Mouse (Mus musculus) neural tube, embryonic 13.5 days (tissue): ENCODE measurements around the gene Ppp1r18. TPM values are rescaled to one million over a fixed set of nuclear protein-coding genes. Genes with fewer than 3 reads are reported as not detected.
"Not testable (repeated sequence)": the region's sequence is repeated elsewhere in the genome, so short reads cannot be mapped to it uniquely, and the experiment has no call there.

ENCODE experiments used
- ATAC-seq: fragments of 200-750 bp; cut with Nextera tagmentation; 2 replicates; pipeline ENCODE4 v1.8.0; 2017; ENCODE audit warnings: low read depth, mild to moderate bottlenecking, moderate TSS enrichment, moderate library complexity
- H3K27ac ChIP-seq: fragments of 300-500 bp; sonication (generic); replicated peaks from 2 replicates; pipeline ENCODE4 v1.5.1; 2015; ENCODE audit warnings: moderate library complexity, mild to moderate bottlenecking, inconsistent platforms
- H3K27me3 ChIP-seq: fragments of 300-500 bp; sonication (generic); 2 replicates; pipeline ENCODE4 v1.6.1; 2015; ENCODE audit warnings: mild to moderate bottlenecking, inconsistent platforms
- H3K36me3 ChIP-seq: fragments of 300-500 bp; sonication (generic); 2 replicates; pipeline ENCODE4 v1.6.1; 2015; ENCODE audit warnings: mild to moderate bottlenecking, inconsistent platforms
- H3K4me1 ChIP-seq: fragments of 300-500 bp; sonication (generic); replicated peaks from 2 replicates; pipeline ENCODE4 v1.6.1; 2015; ENCODE audit warnings: inconsistent platforms
- H3K4me2 ChIP-seq: fragments of 300-500 bp; sonication (generic); 2 replicates; pipeline ENCODE4 v1.6.1; 2015; ENCODE audit warnings: inconsistent platforms, mild to moderate bottlenecking, moderate library complexity
- H3K4me3 ChIP-seq: fragments of 300-500 bp; sonication (generic); 2 replicates; pipeline ENCODE4 v1.5.1; 2015; ENCODE audit warnings: mild to moderate bottlenecking, inconsistent platforms
- H3K9ac ChIP-seq: fragments of 300-500 bp; sonication (generic); 2 replicates; pipeline ENCODE4 v1.6.1; 2015; ENCODE audit warnings: moderate library complexity, mild to moderate bottlenecking, inconsistent platforms
- H3K9me3 ChIP-seq: fragments of 300-500 bp; sonication (generic); 2 replicates; pipeline ENCODE4 v1.6.1; 2016; ENCODE audit warnings: inconsistent platforms
- WGBS: fragments of 180-500 bp; shearing (Covaris S2); methylation state at CpG from one replicate; pipeline ENCODE4 v1.1.7; 2015; 5-methylcytosine and 5-hydroxymethylcytosine counted together
- polyA plus RNA-seq: library from polyadenylated mRNA; unstranded; fragments of >200 nt; fragmentation: Nextera tagmentation; extraction: Ambion mirVana; gene quantifications from 2 replicates; pipeline ENCODE4 v1.2.1, GENCODE M21; 2015

Gene Ppp1r18
- polyA plus RNA-seq, 1 experiment from 2014 or later, result 33.6 TPM

- Histone ChIP-seq H3K36me3 (peaks cover 32% of the 10 kb centered on the region), H3K9me3 (no peaks in the 10 kb centered on the region), H3K4me1 (peaks cover 57% of the 10 kb centered on the region), H3K9ac (peak overlapping the region; percentile 100), H3K4me2 (peak overlapping the region; percentile 93), H3K27ac (peak overlapping the region; percentile 99), H3K27me3 (no peaks in the 10 kb centered on the region), H3K4me3 (peak overlapping the region; percentile 98)
- ATAC-seq, result no peak
- 4% methylated on average over 5 of the region's 5 CpGs for WGBS
These were observed 26.8 kb upstream of the Ppp1r18 start for GRCm38 (mm10) chr17:35838570-35838969.

GRCm38 (mm10) chr17:35839002-35839401, 26.4 kb upstream of the Ppp1r18 start:
- not testable (repeated sequence) for H3K9me3 ChIP-seq, H3K27me3 ChIP-seq, ATAC-seq
- Histone ChIP-seq H3K27ac (peak overlapping the region; percentile 99), H3K4me1 (peaks cover 52% of the 10 kb centered on the region), H3K4me2 (peak overlapping the region; percentile 93), H3K4me3 (peak overlapping the region; percentile 98), H3K9ac (peak overlapping the region; percentile 100), H3K36me3 (peaks cover 27% of the 10 kb centered on the region)
- 56% methylated on average over 3 of the region's 3 CpGs for WGBS

DNA sequence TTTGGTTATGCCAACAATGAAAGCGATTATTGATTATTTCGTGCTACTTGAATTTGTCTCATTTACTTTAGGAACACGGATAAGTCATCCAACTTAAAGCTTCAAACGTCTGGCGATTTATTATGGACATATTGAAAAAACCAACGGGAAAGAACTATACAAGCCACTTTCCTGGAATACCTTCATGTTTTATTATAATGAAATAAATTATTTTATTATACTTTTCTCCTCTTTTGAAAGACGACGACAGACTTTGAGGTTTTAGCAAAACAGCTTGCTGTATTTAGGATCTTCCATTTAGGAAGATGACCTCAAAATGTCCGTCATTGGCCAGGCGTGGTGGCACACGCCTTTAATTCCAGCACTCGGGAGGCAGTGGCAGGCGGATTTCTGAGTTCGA, 24.8 kb upstream of the Ppp1r18 start:
- 0 out of 2 replicates have a peak overlapping the region, but pooled peaks have one; percentile 54 for H3K9ac ChIP-seq
- H3K27ac ChIP-seq, result peak overlapping the region; percentile 76
- peak overlapping the region; percentile 78 for H3K4me2 ChIP-seq
- no peak for ATAC-seq
- H3K4me1 ChIP-seq, result peaks cover 37% of the 10 kb centered on the region
- H3K27me3 ChIP-seq, result no peaks in the 10 kb centered on the region
- no peaks in the 10 kb centered on the region for H3K9me3 ChIP-seq
- H3K4me3 ChIP-seq, result peak overlapping the region; percentile 62
- peaks cover 21% of the 10 kb centered on the region for H3K36me3 ChIP-seq
- WGBS, result 61% methylated on average over 14 of the region's 14 CpGs

GRCm38 (mm10) chr17:35841076-35841950, 24.1 kb upstream of the Ppp1r18 start, which contains the start of gene Mdc1:
Mdc1 (plus strand) TSS chr17:35841515.
- H3K9ac ChIP-seq, result peak within 1 kb of the TSS; percentile 68
- under 1% methylated on average over 59 of the region's 59 CpGs for WGBS
- ATAC-seq, result peak; percentile 91
- H3K27ac ChIP-seq, result peak within 1 kb of the TSS; percentile 76
- H3K4me1 ChIP-seq, result peaks cover 29% of the 10 kb centered on the region
- H3K27me3 ChIP-seq, result no peaks in the 10 kb centered on the region
- peak within 1 kb of the TSS; percentile 78 for H3K4me2 ChIP-seq
- H3K36me3 ChIP-seq, result peaks cover 21% of the 10 kb centered on the region
- H3K9me3 ChIP-seq, result no peaks in the 10 kb centered on the region
- peak within 1 kb of the TSS; percentile 62 for H3K4me3 ChIP-seq

- no peak for ATAC-seq
- WGBS, result 19% methylated on average over 11 of the region's 11 CpGs
- H3K27me3 ChIP-seq, result no peaks in the 10 kb centered on the region
- H3K9ac ChIP-seq, result peak overlapping the region; percentile 68
- peaks cover 23% of the 10 kb centered on the region for H3K36me3 ChIP-seq
- H3K27ac ChIP-seq, result peak overlapping the region; percentile 73
- peaks cover 26% of the 10 kb centered on the region for H3K4me1 ChIP-seq
- peak overlapping the region; percentile 78 for H3K4me2 ChIP-seq
- no peaks in the 10 kb centered on the region for H3K9me3 ChIP-seq
- peak overlapping the region; percentile 62 for H3K4me3 ChIP-seq
These were observed 23.4 kb upstream of the Ppp1r18 start for GRCm38 (mm10) chr17:35842006-35842405.

GRCm38 (mm10) chr17:35843514-35843913, 21.9 kb upstream of the Ppp1r18 start:
- 92% methylated on average over 3 of the region's 3 CpGs for WGBS
- no peak for ATAC-seq
- Histone ChIP-seq H3K4me2 (no peak overlapping the region), H3K4me3 (no peak overlapping the region), H3K9me3 (no peaks in the 10 kb centered on the region), H3K36me3 (peaks cover 38% of the 10 kb centered on the region), H3K9ac (no peak overlapping the region), H3K27me3 (no peaks in the 10 kb centered on the region), H3K4me1 (peaks cover 26% of the 10 kb centered on the region), H3K27ac (no peak overlapping the region)

- Histone ChIP-seq H3K4me2 (no peak overlapping the region), H3K36me3 (peaks cover 81% of the 10 kb centered on the region), H3K27me3 (no peaks in the 10 kb centered on the region), H3K9me3 (no peaks in the 10 kb centered on the region), H3K4me3 (no peak overlapping the region), H3K27ac (no peak overlapping the region), H3K9ac (no peak overlapping the region), H3K4me1 (no peaks in the 10 kb centered on the region)
- 50% methylated on average over 1 of the region's 1 CpGs for WGBS
- 0 out of 2 replicates have a peak, but pooled peaks have one; percentile 29 for ATAC-seq
These were observed 17.3 kb upstream of the Ppp1r18 start for GRCm38 (mm10) chr17:35848112-35848511.

DNA sequence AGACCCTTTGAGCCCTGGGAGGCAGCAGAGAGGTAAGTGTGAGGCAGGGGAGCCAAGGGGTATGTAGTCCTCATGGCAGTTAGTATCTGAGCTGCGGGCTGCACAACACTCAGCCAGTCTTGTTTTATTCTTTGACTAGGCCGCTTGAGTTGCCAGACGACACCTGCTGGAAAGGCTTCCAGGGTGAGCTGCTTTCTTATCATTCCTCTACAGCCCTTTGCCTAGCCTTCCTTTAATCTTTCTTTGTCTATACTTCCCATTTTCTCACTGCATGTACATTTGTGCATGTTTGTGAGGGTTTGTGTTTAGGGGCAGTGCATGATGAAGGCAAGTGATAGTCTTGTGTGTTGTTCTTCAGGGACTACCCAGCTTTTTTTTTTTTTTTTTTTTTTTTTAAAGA, 14.4 kb upstream of the Ppp1r18 start:
- 95% methylated on average over 3 of the region's 3 CpGs for WGBS
- no peaks in the 10 kb centered on the region for H3K27me3 ChIP-seq
- H3K9ac ChIP-seq, result no peak overlapping the region
- no peak overlapping the region for H3K4me3 ChIP-seq
- H3K9me3 ChIP-seq, result no peaks in the 10 kb centered on the region
- H3K27ac ChIP-seq, result no peak overlapping the region
- H3K4me1 ChIP-seq, result no peaks in the 10 kb centered on the region
- ATAC-seq, result no peak
- H3K36me3 ChIP-seq, result peaks cover 87% of the 10 kb centered on the region
- no peak overlapping the region for H3K4me2 ChIP-seq

- Histone ChIP-seq H3K27me3 (no peaks in the 10 kb centered on the region), H3K36me3 (peaks cover 27% of the 10 kb centered on the region), H3K4me3 (no peak overlapping the region), H3K27ac (no peak overlapping the region), H3K9ac (no peak overlapping the region), H3K4me2 (no peak overlapping the region), H3K9me3 (no peaks in the 10 kb centered on the region), H3K4me1 (peaks cover 15% of the 10 kb centered on the region)
- ATAC-seq, result no peak
- 92% methylated on average over 1 of the region's 1 CpGs for WGBS
These were observed 6.0 kb upstream of the Ppp1r18 start for GRCm38 (mm10) chr17:35859371-35859770.

DNA sequence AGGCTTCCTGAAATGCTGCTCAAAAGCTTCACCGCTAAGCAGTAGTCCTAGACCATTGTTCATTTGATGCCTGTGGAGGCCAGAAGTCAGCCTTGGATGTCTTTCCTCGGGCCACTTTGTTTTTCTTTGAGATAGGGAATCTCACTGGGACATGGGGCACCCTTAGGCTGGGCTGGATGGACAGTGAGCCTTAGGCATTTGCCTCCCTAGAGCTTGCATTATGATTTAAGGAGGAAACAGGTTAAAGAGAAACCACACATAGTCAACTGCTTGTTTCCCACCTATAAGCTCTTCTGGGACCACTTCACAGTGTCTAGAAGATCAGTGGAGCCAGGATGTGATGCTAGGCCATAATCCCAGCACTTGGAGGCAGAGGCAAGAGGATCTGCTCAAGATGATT, 5.6 kb upstream of the Ppp1r18 start:
- no peaks in the 10 kb centered on the region for H3K9me3 ChIP-seq
- no peak overlapping the region for H3K4me2 ChIP-seq
- no peaks in the 10 kb centered on the region for H3K27me3 ChIP-seq
- no peak overlapping the region for H3K27ac ChIP-seq
- WGBS, result 64% methylated on average over 2 of the region's 2 CpGs
- H3K9ac ChIP-seq, result no peak overlapping the region
- peaks cover 20% of the 10 kb centered on the region for H3K4me1 ChIP-seq
- H3K36me3 ChIP-seq, result peaks cover 22% of the 10 kb centered on the region
- no peak for ATAC-seq
- H3K4me3 ChIP-seq, result no peak overlapping the region

DNA sequence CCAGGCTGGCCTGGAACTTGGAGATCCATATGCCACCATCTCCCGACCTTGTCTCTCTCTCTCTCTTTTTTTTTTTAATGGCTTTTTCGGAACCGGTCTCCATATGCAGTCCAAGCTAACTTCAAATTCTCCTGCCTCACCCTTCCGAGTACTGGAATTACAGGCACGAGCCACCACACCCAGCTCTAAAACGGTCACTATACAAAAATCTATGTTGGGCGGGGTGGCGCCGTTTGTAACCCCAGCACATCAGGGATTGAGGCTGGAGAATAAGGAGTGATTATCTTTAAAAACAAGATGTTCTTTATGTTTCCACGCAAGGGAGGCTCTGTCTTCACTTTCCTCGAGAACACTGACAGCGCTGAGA, 4.6 kb upstream of the Ppp1r18 start:
- WGBS, result 4% methylated on average over 12 of the region's 12 CpGs
- H3K4me2 ChIP-seq, result peak overlapping the region; percentile 70
- H3K4me3 ChIP-seq, result peak overlapping the region; percentile 78
- peaks cover 24% of the 10 kb centered on the region for H3K4me1 ChIP-seq
- no peaks in the 10 kb centered on the region for H3K9me3 ChIP-seq
- H3K27me3 ChIP-seq, result no peaks in the 10 kb centered on the region
- H3K27ac ChIP-seq, result peak overlapping the region; percentile 96
- peak; percentile 3; the same call in 1 of the 2 replicates for ATAC-seq
- peaks cover 19% of the 10 kb centered on the region for H3K36me3 ChIP-seq
- peak overlapping the region; percentile 83 for H3K9ac ChIP-seq

- WGBS, result under 1% methylated on average over 47 of the region's 47 CpGs
- Histone ChIP-seq H3K27ac (peak within 1 kb of the TSS; percentile 96), H3K27me3 (no peaks in the 10 kb centered on the region), H3K4me2 (peak within 1 kb of the TSS; percentile 70), H3K4me1 (peaks cover 24% of the 10 kb centered on the region), H3K36me3 (peaks cover 19% of the 10 kb centered on the region), H3K4me3 (peak within 1 kb of the TSS; percentile 78), H3K9me3 (no peaks in the 10 kb centered on the region), H3K9ac (peak within 1 kb of the TSS; percentile 83)
- ATAC-seq, result peak; percentile 90
These were observed 4.1 kb upstream of the Ppp1r18 start, which contains the start of gene Nrm for GRCm38 (mm10) chr17:35861198-35861857. Nrm (plus strand) TSS chr17:35861318.
